Mouse (Mus musculus) C2C12 (cell line): ENCODE data around the gene Gm49333. TPM values are rescaled to one million over a fixed set of nuclear protein-coding genes. Genes with fewer than 3 reads are reported as not detected.

Experiments used
- H3K27me3 ChIP-seq: one replicate; pipeline ENCODE4 v1.6.1; 2011; ENCODE audit not compliant: control insufficient read depth, insufficient read depth, insufficient read length
- H3K36me3 ChIP-seq: one replicate; pipeline ENCODE4 v1.6.1; 2011; ENCODE audit not compliant: control insufficient read depth, insufficient read depth
- H3K4me3 ChIP-seq: one replicate; pipeline ENCODE4 v1.5.1; 2011; ENCODE audit warnings: mild to moderate bottlenecking, control low read depth; ENCODE audit not compliant: poor library complexity, insufficient read depth, severe bottlenecking
- H3K79me2 ChIP-seq: one replicate; pipeline ENCODE4 v1.6.1; 2011; ENCODE audit not compliant: control insufficient read depth, insufficient read depth
- H3K79me3 ChIP-seq: one replicate; pipeline ENCODE4 v1.6.1; 2011; ENCODE audit warnings: low read depth, control low read depth
- H3ac ChIP-seq: one replicate; pipeline ENCODE3; 2011; ENCODE audit warnings: low read depth; ENCODE audit not compliant: control insufficient read depth, insufficient read length
- CEBPB ChIP-seq: IDR thresholded peaks from one replicate; pipeline ENCODE4 v1.6.1; 2011; ENCODE audit warnings: low read depth, mild to moderate bottlenecking, control low read depth, moderate library complexity
- CTCF ChIP-seq: IDR thresholded peaks from one replicate; pipeline ENCODE4 v1.5.1; 2011; ENCODE audit not compliant: control insufficient read depth, insufficient read depth, insufficient read length
- FOSL1 ChIP-seq: IDR thresholded peaks from one replicate; pipeline ENCODE4 v1.8.0; 2011; ENCODE audit warnings: mild to moderate bottlenecking, low read length; ENCODE audit not compliant: poor library complexity, insufficient read depth, severe bottlenecking
- MAX ChIP-seq: IDR thresholded peaks from one replicate; pipeline ENCODE4 v1.6.1; 2011; ENCODE audit warnings: mild to moderate bottlenecking, control low read depth
- MYOD1 ChIP-seq: IDR thresholded peaks from one replicate; pipeline ENCODE4 v1.6.1; 2011; ENCODE audit warnings: low read depth; ENCODE audit not compliant: control insufficient read depth, insufficient read length
- MYOG ChIP-seq: IDR thresholded peaks from one replicate; pipeline ENCODE4 v1.6.1; 2011; ENCODE audit not compliant: control insufficient read depth, insufficient read length; ENCODE audit errors: extremely low read depth
- USF1 ChIP-seq: IDR thresholded peaks from one replicate; pipeline ENCODE4 v1.6.1; 2011; ENCODE audit warnings: low read depth, mild to moderate bottlenecking, control low read depth, moderate library complexity
- microRNA-seq: library from miRNA; unstranded; fragments of <30 nt; microRNA quantifications from one replicate; pipeline ENCODE4, GENCODE M21; 2019; ENCODE audit warnings: borderline microRNAs expressed
- polyA plus RNA-seq: library from polyadenylated mRNA; unstranded; fragments of >200 nt; fragmentation: generic; extraction: Trizol; gene quantifications from one replicate; pipeline ENCODE4 v1.2.1, GENCODE M21; 2012; ENCODE audit warnings: missing spikeins

Gm49333 gene
- polyA plus RNA-seq, 1 experiment, result not detected

GRCm38 (mm10) chr16:20691617-20692016 is 80.2 kb downstream of the Gm49333 start:
- Histone ChIP-seq H3K4me3 (no peak overlapping the region), H3K79me3 (no peaks in the 10 kb centered on the region), H3K79me2 (peaks cover 4% of the 10 kb centered on the region), H3K36me3 (peaks cover 67% of the 10 kb centered on the region), H3K27me3 (no peaks in the 10 kb centered on the region), H3ac (no peak overlapping the region)
- TF ChIP-seq MYOD1, result no peak
- no peak for TF ChIP-seq USF1
- TF ChIP-seq CEBPB, result no peak
- TF ChIP-seq FOSL1, result no peak
- TF ChIP-seq MYOG, result no peak
- TF ChIP-seq MAX, result no peak
- no peak for TF ChIP-seq CTCF

GRCm38 (mm10) chr16:20692241-20692965 is 81.0 kb downstream of the Gm49333 start:
- Histone ChIP-seq H3K79me2 (no peaks in the 10 kb centered on the region), H3K4me3 (no peak overlapping the region), H3ac (no peak overlapping the region), H3K27me3 (no peaks in the 10 kb centered on the region), H3K79me3 (no peaks in the 10 kb centered on the region), H3K36me3 (peaks cover 59% of the 10 kb centered on the region)
- TF ChIP-seq FOSL1 (no peak), MYOG (no peak), MYOD1 (no peak), CEBPB (no peak), MAX (no peak), USF1 (no peak), CTCF (no peak)

- no peaks in the 10 kb centered on the region for H3K27me3 ChIP-seq
- no peak for TF ChIP-seq MYOG
- no peak for TF ChIP-seq MYOD1
- no peak for TF ChIP-seq CTCF
- no peak for TF ChIP-seq MAX
- TF ChIP-seq FOSL1, result no peak
- no peak for TF ChIP-seq CEBPB
- no peak for TF ChIP-seq USF1
- no peaks in the 10 kb centered on the region for H3K79me3 ChIP-seq
- H3K4me3 ChIP-seq, result no peak within 1 kb of the TSS
- no peak within 1 kb of the TSS for H3ac ChIP-seq
- H3K79me2 ChIP-seq, result no peaks in the 10 kb centered on the region
- peaks cover 51% of the 10 kb centered on the region for H3K36me3 ChIP-seq
Observed at GRCm38 (mm10) chr16:20693111-20693701, 81.8 kb downstream of the Gm49333 start, which contains the start of gene Fam131a. Gene Fam131a, plus strand, starts transcription at chr16:20693241.

GRCm38 (mm10) chr16:20694781-20695180 is 83.4 kb downstream of the Gm49333 start:
- Histone ChIP-seq H3K27me3 (no peaks in the 10 kb centered on the region), H3ac (no peak overlapping the region), H3K79me2 (no peaks in the 10 kb centered on the region), H3K79me3 (no peaks in the 10 kb centered on the region), H3K4me3 (no peak overlapping the region), H3K36me3 (peaks cover 35% of the 10 kb centered on the region)
- no peak for TF ChIP-seq USF1
- TF ChIP-seq MYOG, result no peak
- TF ChIP-seq MAX, result no peak
- TF ChIP-seq CTCF, result no peak
- no peak for TF ChIP-seq CEBPB

Small RNA genes within 50 kb of the gene (microRNA-seq; reads per million reads assigned to microRNA genes)
- not detected for gene Mir1224

Other genes with a start within 250 kb of the Gm49333 start
- 25.8 TPM for gene Abcc5, start 185.2 kb upstream of the Gm49333 start, polyA plus RNA-seq
- 108 TPM for gene Eif2b5, start 112.8 kb upstream of the Gm49333 start, polyA plus RNA-seq
- gene Dvl3, start 94.6 kb upstream of the Gm49333 start, polyA plus RNA-seq, result 15.8 TPM
- gene Ap2m1, start 76.1 kb upstream of the Gm49333 start, polyA plus RNA-seq, result 556 TPM
- gene Abcf3, start 63.0 kb upstream of the Gm49333 start, polyA plus RNA-seq, result 37.1 TPM
- gene Vwa5b2, start 22.1 kb upstream of the Gm49333 start, polyA plus RNA-seq, result 0.11 TPM
- 32.5 TPM for gene Eef1akmt4, start within 50 bp of the Gm49333 start, polyA plus RNA-seq
- 35.4 TPM for gene Alg3, start 125 bp downstream of the Gm49333 start, polyA plus RNA-seq
- 6.7 TPM for gene Camk2n2, start 9.7 kb downstream of the Gm49333 start, polyA plus RNA-seq
- 5.0 TPM for gene Ece2, start 18.2 kb downstream of the Gm49333 start, polyA plus RNA-seq
- gene Psmd2, start 40.0 kb downstream of the Gm49333 start, polyA plus RNA-seq, result 297 TPM
- gene Eif4g1, start 56.7 kb downstream of the Gm49333 start, polyA plus RNA-seq, result 342 TPM
- 0.05 TPM for gene Fam131a, start 81.6 kb downstream of the Gm49333 start, polyA plus RNA-seq
- 104 TPM for gene Polr2h, start 106.1 kb downstream of the Gm49333 start, polyA plus RNA-seq
- gene Clcn2, start 106.1 kb downstream of the Gm49333 start, polyA plus RNA-seq, result 5.8 TPM
- gene Chrd, start 121.5 kb downstream of the Gm49333 start, polyA plus RNA-seq, result 0.63 TPM
- gene Thpo, start 122.9 kb downstream of the Gm49333 start, polyA plus RNA-seq, result 0.15 TPM